Mouse (Mus musculus): ENCODE measurements around the gene Zbtb18.

Zbtb18 gene

GRCm38 (mm10) chr1:177479356-177480004 lies 37.3 kb downstream of the Zbtb18 start:
- no peak for DNase-seq (ENCODE audit: low read depth, low spot score)

- DNase-seq (ENCODE audit: low read depth, low spot score), result no peak
These were observed 41.5 kb downstream of the Zbtb18 start for GRCm38 (mm10) chr1:177483612-177484011.

- no peak for DNase-seq (ENCODE audit: low read depth, low spot score)
These were observed 42.1 kb downstream of the Zbtb18 start for GRCm38 (mm10) chr1:177484280-177484679.

GRCm38 (mm10) chr1:177484680-177485079 lies 42.5 kb downstream of the Zbtb18 start:
- no peak for DNase-seq (ENCODE audit: low read depth, low spot score)

GRCm38 (mm10) chr1:177489844-177490243 lies 47.7 kb downstream of the Zbtb18 start:
- DNase-seq (ENCODE audit: low read depth, low spot score), result no peak

- no peak for DNase-seq (ENCODE audit: low read depth, low spot score)
These were observed 48.7 kb downstream of the Zbtb18 start for GRCm38 (mm10) chr1:177490808-177491207.

GRCm38 (mm10) chr1:177491280-177491679 lies 49.1 kb downstream of the Zbtb18 start:
- DNase-seq (ENCODE audit: low read depth, low spot score), result no peak

GRCm38 (mm10) chr1:177494306-177494705 lies 52.2 kb downstream of the Zbtb18 start:
- no peak for DNase-seq (ENCODE audit: low read depth, low spot score)

GRCm38 (mm10) chr1:177494913-177495542 lies 52.9 kb downstream of the Zbtb18 start:
- DNase-seq (ENCODE audit: low read depth, low spot score), result no peak
